Mouse (Mus musculus) ES-Bruce4 (cell line): ENCODE data around the gene Fam216b.

Source experiments
- CTCF ChIP-seq: IDR thresholded peaks from one replicate; pipeline ENCODE4 v1.8.1; 2011; ENCODE audit warnings: low read depth, low read length
- EP300 ChIP-seq: IDR thresholded peaks from 2 replicates; pipeline ENCODE4 v1.6.1; 2011; ENCODE audit warnings: low read depth, low read length; ENCODE audit not compliant: insufficient read depth
- POLR2A ChIP-seq: IDR thresholded peaks from one replicate; pipeline ENCODE4 v1.8.1; 2011; ENCODE audit warnings: low read length; ENCODE audit not compliant: insufficient read depth

GRCm38 (mm10) chr14:78119449-78120200 lies 30.8 kb upstream of the Fam216b start:
- no peak for TF ChIP-seq POLR2A
- TF ChIP-seq CTCF: no peak
- no peak for TF ChIP-seq EP300
